Mouse (Mus musculus) E14TG2a.4 (cell line): ENCODE results near the gene Wdr35.

Source experiments
- CTCF ChIP-seq: conservative IDR thresholded peaks from 2 replicates; pipeline ENCODE4 v1.5.1; 2014; ENCODE audit warnings: low read length
- NANOG ChIP-seq: IDR thresholded peaks from 2 replicates; pipeline ENCODE4 v1.6.1; 2014; ENCODE audit warnings: borderline replicate concordance, low read length, mixed read lengths
- POU5F1 ChIP-seq: IDR thresholded peaks from 2 replicates; pipeline ENCODE4 v1.6.1; 2014; ENCODE audit warnings: low read length, borderline replicate concordance

DNA sequence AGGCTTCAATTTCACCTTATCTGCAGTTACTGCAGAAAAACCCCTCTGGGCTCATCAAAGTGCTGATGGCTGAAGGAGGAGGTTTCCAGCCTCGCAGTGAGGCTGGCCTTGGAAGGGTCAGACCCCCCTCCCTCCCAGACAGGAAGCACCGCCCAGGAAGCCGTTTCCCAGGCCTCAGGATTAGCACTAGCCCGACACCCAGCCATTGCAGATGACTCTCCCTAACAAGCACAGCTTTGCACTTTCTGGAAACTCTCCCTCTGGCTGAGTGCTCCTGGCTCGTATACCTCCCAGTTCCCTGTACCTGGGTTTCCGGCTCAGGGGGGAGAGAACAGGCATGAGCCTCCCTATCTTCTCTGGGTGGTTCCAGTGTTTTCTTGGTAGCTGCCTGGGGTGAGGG, 77.1 kb downstream of the Wdr35 start:
- TF ChIP-seq CTCF (no peak), NANOG (no peak), POU5F1 (no peak)
